Comparison of ENCODE assay signal across 8 mouse cellular contexts in genomic region chr5:131515707-131516407, GRCm38 (mm10).
A peak's percentile ranks its signal among the peaks of the same experiment; 100 is the strongest.
DNase-seq lines count a peak whose midpoint lies in the region; ATAC-seq and TF ChIP-seq lines count a peak whose summit lies in the region.

No protein-coding gene starts in this region.

- peak; percentile 53 for DNase-seq in embryo, embryonic 11 days
- peak; percentile 76 for DNase-seq in heart, postnatal 0 days (ENCODE audit: low spot score)
- DNase-seq in limb, embryonic 10.5 days (ENCODE audit: low spot score) = peak; percentile 45
- peak; percentile 25 for DNase-seq in ovary, postnatal 36 days (ENCODE audit: low spot score)
- DNase-seq in layer of hippocampus, adult 9-11 months = no peak

- ATAC-seq in midbrain, embryonic 12.5 days (ENCODE audit: low FRiP score, low read depth) = no peak
- ATAC-seq in midbrain, embryonic 16.5 days = no peak
- peak; percentile 76 for ATAC-seq in heart, postnatal 0 days (ENCODE audit: insufficient read depth, low read depth)
- no peak for ATAC-seq in liver, embryonic 12.5 days

- peaks cover 50% of the 10 kb centered on the region for H3K4me1 ChIP-seq in midbrain, embryonic 12.5 days
- peaks cover 32% of the 10 kb centered on the region for H3K4me1 ChIP-seq in midbrain, embryonic 16.5 days (ENCODE audit: control insufficient read depth, insufficient read depth, low read length)
- H3K4me1 ChIP-seq in heart, postnatal 0 days (ENCODE audit: control insufficient read depth, insufficient read depth) = peaks cover 49% of the 10 kb centered on the region
- peaks cover 43% of the 10 kb centered on the region for H3K4me1 ChIP-seq in limb, embryonic 10.5 days
- H3K4me1 ChIP-seq in liver, embryonic 12.5 days = no peaks in the 10 kb centered on the region

- peak; percentile 77; the same call in 1 of the 2 replicates for TF ChIP-seq EP300 in heart, postnatal 0 days (IDR thresholded peaks at IDR 0.05; ENCODE audit: low read depth)

- no peak for TF ChIP-seq CTCF in heart, postnatal 0 days (IDR thresholded peaks at IDR 0.05; ENCODE audit: low read depth)

- 0 out of 2 replicates have a peak overlapping the region, but pooled peaks have one; percentile 5 for H3K27ac ChIP-seq in midbrain, embryonic 12.5 days (replicated peaks)
- H3K27ac ChIP-seq in midbrain, embryonic 16.5 days (ENCODE audit: low read length) = no peak overlapping the region
- H3K27ac ChIP-seq in heart, postnatal 0 days (ENCODE audit: low read depth) = no peak overlapping the region
- no peak overlapping the region for H3K27ac ChIP-seq in limb, embryonic 10.5 days
- H3K27ac ChIP-seq in liver, embryonic 12.5 days = no peak overlapping the region

- H3K9me3 ChIP-seq in midbrain, embryonic 12.5 days = no peaks in the 10 kb centered on the region
- no peaks in the 10 kb centered on the region for H3K9me3 ChIP-seq in midbrain, embryonic 16.5 days (replicated peaks; ENCODE audit: control insufficient read depth, low read length, poor library complexity, severe bottlenecking)
- H3K9me3 ChIP-seq in heart, postnatal 0 days (replicated peaks; ENCODE audit: control insufficient read depth, low read length) = no peaks in the 10 kb centered on the region
- no peaks in the 10 kb centered on the region for H3K9me3 ChIP-seq in limb, embryonic 10.5 days (replicated peaks)
- no peaks in the 10 kb centered on the region for H3K9me3 ChIP-seq in liver, embryonic 12.5 days (replicated peaks)

- no peak overlapping the region for H3K9ac ChIP-seq in midbrain, embryonic 12.5 days (replicated peaks)
- H3K9ac ChIP-seq in midbrain, embryonic 16.5 days (ENCODE audit: low read depth, low read length) = no peak overlapping the region
- no peak overlapping the region for H3K9ac ChIP-seq in heart, postnatal 0 days (replicated peaks; ENCODE audit: low read depth, low read length)
- H3K9ac ChIP-seq in liver, embryonic 12.5 days = no peak overlapping the region

- H3K4me3 ChIP-seq in midbrain, embryonic 12.5 days = no peak overlapping the region
- no peak overlapping the region for H3K4me3 ChIP-seq in midbrain, embryonic 16.5 days (ENCODE audit: low read depth, low read length)
- no peak overlapping the region for H3K4me3 ChIP-seq in heart, postnatal 0 days (ENCODE audit: low read depth, low read length)
- no peak overlapping the region for H3K4me3 ChIP-seq in limb, embryonic 10.5 days
- H3K4me3 ChIP-seq in liver, embryonic 12.5 days = no peak overlapping the region

- WGBS in midbrain, embryonic 12.5 days = 22% methylated on average over 14 of the region's 14 CpGs
- 22% methylated on average over 14 of the region's 14 CpGs for WGBS in midbrain, embryonic 16.5 days
- whole genome bisulfite sequencing in heart, postnatal 0 days = 11% methylated on average over 14 of the region's 14 CpGs
- 25% methylated on average over 14 of the region's 14 CpGs for WGBS in limb, embryonic 10.5 days
- 35% methylated on average over 14 of the region's 14 CpGs for WGBS in liver, embryonic 12.5 days (ENCODE audit: insufficient replicate concordance)

- H3K4me2 ChIP-seq in midbrain, embryonic 12.5 days (replicated peaks) = no peak overlapping the region
- no peak overlapping the region for H3K4me2 ChIP-seq in midbrain, embryonic 16.5 days (ENCODE audit: low read length)
- H3K4me2 ChIP-seq in heart, postnatal 0 days (ENCODE audit: low read depth, low read length) = peak overlapping the region; percentile 8; the same call in 1 of the 2 replicates
- no peak overlapping the region for H3K4me2 ChIP-seq in liver, embryonic 12.5 days

- H3K36me3 ChIP-seq in midbrain, embryonic 12.5 days = peaks cover 18% of the 10 kb centered on the region
- no peaks in the 10 kb centered on the region for H3K36me3 ChIP-seq in midbrain, embryonic 16.5 days (ENCODE audit: control insufficient read depth, insufficient read depth, low read length)
- H3K36me3 ChIP-seq in heart, postnatal 0 days (replicated peaks; ENCODE audit: control insufficient read depth, insufficient read depth, low read length) = no peaks in the 10 kb centered on the region
- H3K36me3 ChIP-seq in limb, embryonic 10.5 days = peaks cover 62% of the 10 kb centered on the region
- H3K36me3 ChIP-seq in liver, embryonic 12.5 days = no peaks in the 10 kb centered on the region

- H3K27me3 ChIP-seq in midbrain, embryonic 12.5 days = no peaks in the 10 kb centered on the region
- no peaks in the 10 kb centered on the region for H3K27me3 ChIP-seq in midbrain, embryonic 16.5 days (ENCODE audit: control insufficient read depth, insufficient read depth, low read depth, low read length)
- H3K27me3 ChIP-seq in heart, postnatal 0 days (ENCODE audit: control insufficient read depth, insufficient read depth, low read length) = no peaks in the 10 kb centered on the region
- H3K27me3 ChIP-seq in limb, embryonic 10.5 days (ENCODE audit: low read depth, poor library complexity, severe bottlenecking) = no peaks in the 10 kb centered on the region
- no peaks in the 10 kb centered on the region for H3K27me3 ChIP-seq in liver, embryonic 12.5 days (replicated peaks)
